Mouse (Mus musculus) MEL (cell line): Measurements from ENCODE around the gene Cep112. TPM values are rescaled to one million over a fixed set of nuclear protein-coding genes. Genes with fewer than 3 reads are reported as not detected.

ENCODE experiments used
- DNase-seq: peaks from one replicate; pipeline ENCODE4 v3.0.0; 2011; ENCODE audit warnings: low read depth, low spot score
- H3K27ac ChIP-seq: 2 replicates; pipeline ENCODE4 v1.5.1; 2012; ENCODE audit warnings: low read depth, mild to moderate bottlenecking, control low read depth, low read length, moderate library complexity; ENCODE audit not compliant: control insufficient read depth
- H3K27me3 ChIP-seq, 2 experiments: fragments of 150-350 bp in 1 of 2; sonication (generic) in 1 of 2; 2 replicates each; pipeline ENCODE4 v1.6.1; 2012; ENCODE audit warnings: low read length in 2 of 2, mild to moderate bottlenecking in 2 of 2, improper control_type of control experiment in 1 of 2, moderate library complexity in 1 of 2; ENCODE audit not compliant: insufficient read depth in 2 of 2, control insufficient read depth in 1 of 2
- H3K36me3 ChIP-seq, 2 experiments: 2 replicates each; pipeline ENCODE4 v1.6.1; 2012 to 2014; ENCODE audit warnings: low read length in 2 of 2, improper control_type of control experiment in 1 of 2, inconsistent platforms in 1 of 2, mild to moderate bottlenecking in 1 of 2; ENCODE audit not compliant: insufficient read depth in 2 of 2, control insufficient read depth in 1 of 2
- H3K4me1 ChIP-seq, 2 experiments: fragments of 150-350 bp in 1 of 2; sonication (generic) in 1 of 2; 2 replicates each; pipeline ENCODE4 v1.6.1; 2012; ENCODE audit warnings: low read length in 2 of 2, improper control_type of control experiment in 1 of 2, mild to moderate bottlenecking in 1 of 2; ENCODE audit not compliant: insufficient read depth in 2 of 2, control insufficient read depth in 1 of 2
- H3K4me3 ChIP-seq, 2 experiments: fragments of 150-350 bp in 1 of 2; sonication (generic) in 1 of 2; 2 replicates each; pipeline ENCODE4 v1.5.1; 2012; ENCODE audit warnings: low read depth in 2 of 2, low read length in 2 of 2, mild to moderate bottlenecking in 2 of 2, moderate library complexity in 2 of 2, control low read depth in 1 of 2, improper control_type of control experiment in 1 of 2; ENCODE audit not compliant: control insufficient read depth in 1 of 2, insufficient read depth in 1 of 2
- H3K79me2 ChIP-seq: 2 replicates; pipeline ENCODE4 v1.6.1; 2012; ENCODE audit warnings: mild to moderate bottlenecking, low read length, moderate library complexity; ENCODE audit not compliant: control insufficient read depth, poor library complexity, insufficient read depth
- H3K9ac ChIP-seq: 2 replicates; pipeline ENCODE4 v1.6.1; 2012; ENCODE audit warnings: low read depth, mild to moderate bottlenecking, control low read depth, low read length, moderate library complexity; ENCODE audit not compliant: control insufficient read depth, poor library complexity, severe bottlenecking
- H3K9me3 ChIP-seq: fragments of 150-350 bp; sonication (generic); replicated peaks from 2 replicates; pipeline ENCODE4 v1.6.1; 2012; ENCODE audit warnings: mild to moderate bottlenecking, low read length, improper control_type of control experiment, moderate library complexity; ENCODE audit not compliant: insufficient read depth
- BHLHE40 ChIP-seq: IDR thresholded peaks from 2 replicates; pipeline ENCODE4 v1.6.1; 2012; ENCODE audit warnings: low read depth, mild to moderate bottlenecking, inconsistent platforms, low read length, improper control_type of control experiment, borderline replicate concordance
- CHD2 ChIP-seq: IDR thresholded peaks from 2 replicates; pipeline ENCODE4 v1.6.1; 2011; ENCODE audit warnings: low read length, improper control_type of control experiment
- CTCF ChIP-seq, 3 experiments: IDR thresholded peaks in 2 of 3; conservative IDR thresholded peaks in 1 of 3; 2 replicates each; pipeline ENCODE4 v1.5.1; 2011 to 2012; ENCODE audit warnings: low read length in 3 of 3, low read depth in 2 of 3, mild to moderate bottlenecking in 2 of 3, improper control_type of control experiment in 1 of 3, inconsistent platforms in 1 of 3, mixed read lengths in 1 of 3, moderate library complexity in 1 of 3; ENCODE audit not compliant: control insufficient read depth in 1 of 3, insufficient read depth in 1 of 3, poor library complexity in 1 of 3, severe bottlenecking in 1 of 3
- ELF1 ChIP-seq: IDR thresholded peaks from 2 replicates; pipeline ENCODE4 v1.6.1; 2014; ENCODE audit warnings: low read depth, mild to moderate bottlenecking, inconsistent platforms, low read length, improper control_type of control experiment, moderate library complexity
- ETS1 ChIP-seq: IDR thresholded peaks from 2 replicates; pipeline ENCODE4 v1.6.1; 2012; ENCODE audit warnings: low read depth, mild to moderate bottlenecking, inconsistent platforms, low read length, improper control_type of control experiment, moderate library complexity
- GABPA ChIP-seq: IDR thresholded peaks from 2 replicates; pipeline ENCODE4 v1.6.1; 2012; ENCODE audit warnings: low read depth, mild to moderate bottlenecking, inconsistent platforms, low read length, improper control_type of control experiment, moderate library complexity
- KAT2A ChIP-seq: conservative IDR thresholded peaks from 2 replicates; pipeline ENCODE4 v1.6.1; 2012; ENCODE audit warnings: low read depth, low read length, improper control_type of control experiment, inconsistent platforms
- MAFK ChIP-seq: IDR thresholded peaks from 2 replicates; pipeline ENCODE4 v1.6.1; 2011; ENCODE audit warnings: low read depth, mild to moderate bottlenecking, low read length, improper control_type of control experiment, borderline replicate concordance
- MAZ ChIP-seq: IDR thresholded peaks from 2 replicates; pipeline ENCODE4 v1.6.1; 2012; ENCODE audit warnings: low read depth, mild to moderate bottlenecking, inconsistent platforms, low read length, improper control_type of control experiment
- MEF2A ChIP-seq: IDR thresholded peaks from 2 replicates; pipeline ENCODE4 v1.6.1; 2014; ENCODE audit warnings: low read depth, mild to moderate bottlenecking, inconsistent platforms, low read length, improper control_type of control experiment; ENCODE audit not compliant: poor library complexity, insufficient replicate concordance, severe bottlenecking; ENCODE audit errors: extremely low read depth
- MXI1 ChIP-seq: IDR thresholded peaks from 2 replicates; pipeline ENCODE4 v1.6.1; 2011; ENCODE audit warnings: mild to moderate bottlenecking, low read depth, low read length, improper control_type of control experiment
- RAD21 ChIP-seq: IDR thresholded peaks from 2 replicates; pipeline ENCODE4 v1.6.1; 2011; ENCODE audit warnings: mild to moderate bottlenecking, low read depth, low read length, improper control_type of control experiment
- RCOR1 ChIP-seq: IDR thresholded peaks from 2 replicates; pipeline ENCODE4 v1.6.1; 2012; ENCODE audit warnings: low read depth, mild to moderate bottlenecking, inconsistent platforms, low read length, improper control_type of control experiment
- SIN3A ChIP-seq: IDR thresholded peaks from 2 replicates; pipeline ENCODE4 v1.6.1; 2012; ENCODE audit warnings: low read length, improper control_type of control experiment, inconsistent platforms
- SMC3 ChIP-seq: IDR thresholded peaks from 2 replicates; pipeline ENCODE4 v1.6.1; 2011; ENCODE audit warnings: low read depth, low read length, improper control_type of control experiment
- TBP ChIP-seq: IDR thresholded peaks from 2 replicates; pipeline ENCODE4 v1.8.0; 2011; ENCODE audit warnings: low read depth, low read length, improper control_type of control experiment
- TCF12 ChIP-seq: IDR thresholded peaks from 2 replicates; pipeline ENCODE4 v1.6.1; 2014; ENCODE audit warnings: low read depth, mild to moderate bottlenecking, inconsistent platforms, low read length, improper control_type of control experiment, moderate library complexity
- UBTF ChIP-seq: IDR thresholded peaks from 2 replicates; pipeline ENCODE4 v1.6.1; 2012; ENCODE audit warnings: low read depth, mild to moderate bottlenecking, inconsistent platforms, low read length, improper control_type of control experiment, moderate library complexity, borderline replicate concordance; ENCODE audit not compliant: insufficient read depth
- ZC3H11A ChIP-seq: IDR thresholded peaks from 2 replicates; pipeline ENCODE4 v1.6.1; 2012; ENCODE audit warnings: low read depth, mild to moderate bottlenecking, inconsistent platforms, low read length, improper control_type of control experiment
- ZKSCAN1 ChIP-seq: IDR thresholded peaks from 2 replicates; pipeline ENCODE4 v1.6.1; 2012; ENCODE audit warnings: low read depth, mild to moderate bottlenecking, inconsistent platforms, low read length, improper control_type of control experiment, moderate library complexity
- polyA plus RNA-seq, 2 experiments: library from polyadenylated mRNA; stranded (reverse) in 1 of 2; unstranded in 1 of 2; fragments of >175 nt in 1 of 2; fragments of >200 nt in 1 of 2; gene quantifications; 2 replicates each; pipeline versions ENCODE4 v1.2.1 to v1.2.4; 2012; ENCODE audit warnings: low replicate concordance in 2 of 2, low read depth in 1 of 2; ENCODE audit not compliant: insufficient read length in 2 of 2, insufficient read depth in 1 of 2, missing spikeins in 1 of 2
- total RNA-seq: library from RNA; depleted of rRNA; stranded (reverse); fragments of 300-350 nt; gene quantifications from 2 replicates; pipeline ENCODE4 v1.2.3, GENCODE M21; 2012

Gene Cep112
- total and polyA plus RNA-seq, 3 experiments, result 1.3 TPM; not detected in 2

DNA sequence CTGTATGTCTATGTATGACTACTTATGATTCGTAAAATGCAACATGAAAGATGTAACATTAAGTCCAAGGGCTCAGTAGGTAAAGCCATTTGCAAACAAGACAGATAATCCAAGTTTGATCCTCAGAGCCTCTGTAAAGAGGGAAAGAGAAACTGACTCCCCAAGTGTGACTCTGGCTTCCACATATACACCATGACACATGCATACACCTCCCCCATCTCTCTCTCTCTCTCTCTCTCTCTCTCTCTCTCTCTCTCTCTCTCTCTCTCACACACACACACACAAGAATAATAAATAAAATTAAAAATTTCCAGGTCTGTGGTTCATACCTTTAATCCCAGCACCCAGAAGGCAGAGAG, 39.3 kb upstream of the Cep112 start:
- no peaks in the 10 kb centered on the region for H3K79me2 ChIP-seq
- no peak for TF ChIP-seq ZC3H11A
- no peak for TF ChIP-seq MAFK
- no peak for TF ChIP-seq KAT2A
- TF ChIP-seq ETS1, result no peak
- TF ChIP-seq CTCF (IDR thresholded peaks at IDR 0.05 in 2 of 3, conservative IDR thresholded peaks at IDR 0.05 in 1 of 3; ENCODE audit: control insufficient read depth in 1 of 3, insufficient read depth in 1 of 3, low read depth in 2 of 3, low read length in 3 of 3, poor library complexity in 1 of 3, severe bottlenecking in 1 of 3), result no peak
- TF ChIP-seq ZKSCAN1, result no peak
- no peak for TF ChIP-seq GABPA
- no peak for TF ChIP-seq BHLHE40
- no peak for TF ChIP-seq MAZ
- no peak for TF ChIP-seq UBTF
- no peak for TF ChIP-seq ELF1
- H3K9ac ChIP-seq, result no peak overlapping the region
- no peaks in the 10 kb centered on the region for H3K9me3 ChIP-seq
- peaks cover 0 to 2% of the 10 kb centered on the region in 2 experiments; a peak in 1 of 4 replicates for H3K36me3 ChIP-seq
- no peak overlapping the region for H3K27ac ChIP-seq
- H3K27me3 ChIP-seq, result peaks cover 0 to 2% of the 10 kb centered on the region in 2 experiments; a peak in 1 of 4 replicates
- no peak overlapping the region for H3K4me3 ChIP-seq
- DNase-seq, result no peak
- H3K4me1 ChIP-seq, result no peaks in the 10 kb centered on the region

DNA sequence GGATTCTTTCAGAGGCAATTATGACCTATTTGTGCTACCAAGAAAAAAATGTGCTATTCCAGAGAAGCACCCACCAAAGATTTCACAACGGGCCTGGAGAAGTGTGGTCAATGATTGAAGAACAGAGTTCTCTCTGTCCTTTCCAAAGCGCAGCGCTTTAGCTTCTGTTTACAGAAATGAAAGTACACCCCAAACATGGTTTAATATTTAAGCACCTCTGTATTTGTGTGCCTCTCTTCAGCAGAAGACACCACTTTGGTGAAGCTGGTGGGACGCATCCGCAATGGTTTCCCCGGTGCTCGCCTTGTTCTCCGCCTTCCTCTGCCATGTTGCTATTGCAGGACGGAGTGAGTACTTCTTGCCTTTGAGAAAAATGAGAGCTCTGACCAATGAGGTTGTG, 29.9 kb upstream of the Cep112 start:
- TF ChIP-seq MXI1, result no peak
- TF ChIP-seq ETS1, result no peak
- TF ChIP-seq SMC3, result no peak
- no peak for TF ChIP-seq CHD2
- TF ChIP-seq MAZ, result no peak
- TF ChIP-seq GABPA, result no peak
- no peak for TF ChIP-seq RAD21
- no peak for TF ChIP-seq TCF12
- no peak for TF ChIP-seq TBP
- no peak for TF ChIP-seq SIN3A
- no peak for TF ChIP-seq ELF1
- no peak for TF ChIP-seq RCOR1
- TF ChIP-seq BHLHE40, result no peak
- TF ChIP-seq MEF2A, result no peak
- H3K36me3 ChIP-seq, result no peaks in the 10 kb centered on the region
- no peak overlapping the region for H3K4me3 ChIP-seq
- no peaks in the 10 kb centered on the region for H3K9me3 ChIP-seq
- no peaks in the 10 kb centered on the region for H3K4me1 ChIP-seq
- H3K27ac ChIP-seq, result no peak overlapping the region
- H3K9ac ChIP-seq, result no peak overlapping the region
- DNase-seq, result no peak
- H3K79me2 ChIP-seq, result no peaks in the 10 kb centered on the region
- peaks cover 0 to 1% of the 10 kb centered on the region in 2 experiments; a peak in 1 of 4 replicates for H3K27me3 ChIP-seq
